Mouse (Mus musculus) hindbrain, embryonic 15.5 days (tissue): Measurements from ENCODE around the gene Tmem242. TPM values are rescaled to one million over a fixed set of nuclear protein-coding genes. Genes with fewer than 3 reads are reported as not detected.

ENCODE experiments used
- ATAC-seq: fragments of 200-750 bp; cut with Nextera tagmentation; 2 replicates; pipeline ENCODE4 v1.8.0; 2017; ENCODE audit warnings: low read depth, moderate number of reproducible peaks, moderate TSS enrichment; ENCODE audit not compliant: low FRiP score
- H3K27ac ChIP-seq: fragments of 300-500 bp; sonication (generic); replicated peaks from 2 replicates; pipeline ENCODE4 v1.5.1; 2015; ENCODE audit warnings: mild to moderate bottlenecking, inconsistent platforms
- H3K27me3 ChIP-seq: fragments of 300-500 bp; sonication (generic); 2 replicates; pipeline ENCODE4 v1.6.1; 2015; ENCODE audit warnings: control low read depth, inconsistent platforms
- H3K36me3 ChIP-seq: fragments of 300-500 bp; sonication (generic); 2 replicates; pipeline ENCODE4 v1.6.1; 2015; ENCODE audit warnings: control low read depth, inconsistent platforms
- H3K4me1 ChIP-seq: fragments of 300-500 bp; sonication (generic); replicated peaks from 2 replicates; pipeline ENCODE4 v1.6.1; 2015; ENCODE audit warnings: control low read depth, inconsistent platforms
- H3K4me2 ChIP-seq: fragments of 300-500 bp; sonication (generic); 2 replicates; pipeline ENCODE4 v1.6.1; 2015; ENCODE audit warnings: moderate library complexity, mild to moderate bottlenecking, inconsistent platforms
- H3K4me3 ChIP-seq: fragments of 300-500 bp; sonication (generic); 2 replicates; pipeline ENCODE4 v1.5.1; 2015; ENCODE audit warnings: mild to moderate bottlenecking, inconsistent platforms
- H3K9ac ChIP-seq: fragments of 300-500 bp; sonication (generic); 2 replicates; pipeline ENCODE4 v1.6.1; 2015; ENCODE audit warnings: inconsistent platforms
- H3K9me3 ChIP-seq: fragments of 300-500 bp; sonication (generic); 2 replicates; pipeline ENCODE4 v1.6.1; 2016; ENCODE audit warnings: control low read depth, inconsistent platforms
- WGBS: fragments of 180-500 bp; shearing (Covaris S2); methylation state at CpG from one replicate; pipeline ENCODE4 v1.1.7; 2015; 5-methylcytosine and 5-hydroxymethylcytosine counted together
- polyA plus RNA-seq: library from polyadenylated mRNA; unstranded; fragments of >200 nt; fragmentation: Nextera tagmentation; extraction: Ambion mirVana; gene quantifications from 2 replicates; pipeline ENCODE4 v1.2.1, GENCODE M21; 2015

Gene Tmem242
- polyA plus RNA-seq, 1 experiment from 2014 or later = 111 TPM

DNA sequence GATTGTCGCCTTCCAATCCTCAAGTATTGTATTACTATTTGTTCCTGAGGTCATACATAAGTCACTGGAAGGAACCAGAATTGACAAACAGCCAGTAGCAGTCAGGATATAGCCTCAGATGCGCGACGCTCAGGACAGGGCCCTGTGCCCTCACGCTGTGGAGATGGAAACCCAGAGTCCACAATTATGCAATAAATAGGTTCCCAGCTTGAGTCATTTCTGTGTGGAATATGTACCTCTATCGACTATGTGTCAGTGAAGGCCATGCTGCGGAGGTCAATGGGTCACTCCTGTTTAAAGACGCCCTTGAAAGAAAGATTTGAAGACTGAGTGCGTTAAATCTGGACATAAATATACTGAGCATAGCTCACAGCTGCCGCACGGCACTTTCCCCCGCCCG lies 26.7 kb downstream of the Tmem242 start:
- Histone ChIP-seq H3K4me1 (no peaks in the 10 kb centered on the region), H3K9ac (no peak overlapping the region), H3K9me3 (no peaks in the 10 kb centered on the region), H3K27ac (no peak overlapping the region), H3K36me3 (peaks cover 9% of the 10 kb centered on the region), H3K4me3 (no peak overlapping the region), H3K4me2 (no peak overlapping the region), H3K27me3 (no peaks in the 10 kb centered on the region)
- no peak for ATAC-seq
- WGBS = 92% methylated on average over 13 of the region's 13 CpGs

DNA sequence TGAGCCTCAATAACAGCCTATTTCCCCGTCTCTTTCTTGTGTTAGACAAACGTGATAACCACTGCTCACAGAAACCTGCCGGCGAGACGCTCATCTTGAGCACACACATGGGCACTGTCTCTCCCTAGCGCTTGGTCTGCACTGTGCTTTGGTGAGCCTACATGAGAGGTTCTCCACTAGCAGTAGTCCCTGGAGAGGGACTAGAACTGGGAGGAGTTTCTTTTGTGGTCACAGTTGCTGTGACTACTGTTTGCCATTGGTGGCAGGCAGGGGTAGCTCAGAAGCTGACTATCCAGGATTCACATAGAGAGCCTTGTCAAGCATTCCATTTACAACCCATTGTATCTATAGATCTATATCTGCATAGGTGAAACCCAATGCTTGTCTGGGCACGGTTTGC lies 27.3 kb downstream of the Tmem242 start:
- no peak overlapping the region for H3K27ac ChIP-seq
- no peaks in the 10 kb centered on the region for H3K4me1 ChIP-seq
- H3K4me3 ChIP-seq = no peak overlapping the region
- H3K36me3 ChIP-seq = 0 out of 2 replicates have a peak, but pooled peaks cover 5% of the 10 kb centered on the region
- 95% methylated on average over 7 of the region's 7 CpGs for WGBS
- no peak overlapping the region for H3K4me2 ChIP-seq
- no peak for ATAC-seq
- H3K9ac ChIP-seq = no peak overlapping the region
- no peaks in the 10 kb centered on the region for H3K27me3 ChIP-seq
- no peaks in the 10 kb centered on the region for H3K9me3 ChIP-seq

DNA sequence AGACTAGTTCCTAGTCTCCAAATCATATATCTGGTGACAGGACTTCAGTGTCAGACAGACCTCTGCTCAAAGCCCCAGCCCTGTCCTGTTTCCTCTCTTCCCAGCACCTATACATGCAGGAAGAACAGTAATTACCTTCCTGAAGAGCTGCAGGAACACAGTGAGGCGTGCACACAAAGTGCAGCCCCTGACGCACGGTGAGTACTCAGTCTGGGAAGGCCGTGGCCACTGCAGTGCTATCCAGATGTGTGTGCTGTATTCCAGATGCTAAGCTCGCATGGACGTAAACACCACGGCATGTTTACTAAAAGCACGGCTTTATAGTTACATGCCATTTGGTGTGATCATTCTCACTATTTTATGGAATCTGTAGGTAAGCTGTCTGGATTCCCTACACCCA lies 27.8 kb downstream of the Tmem242 start:
- H3K4me3 ChIP-seq = no peak overlapping the region
- H3K4me1 ChIP-seq = 0 out of 2 replicates have a peak, but pooled peaks cover 2% of the 10 kb centered on the region
- H3K27me3 ChIP-seq = no peaks in the 10 kb centered on the region
- no peak for ATAC-seq
- no peak overlapping the region for H3K4me2 ChIP-seq
- 96% methylated on average over 8 of the region's 8 CpGs for WGBS
- H3K27ac ChIP-seq = no peak overlapping the region
- H3K9me3 ChIP-seq = no peaks in the 10 kb centered on the region
- H3K36me3 ChIP-seq = 0 out of 2 replicates have a peak, but pooled peaks cover 3% of the 10 kb centered on the region
- H3K9ac ChIP-seq = no peak overlapping the region

DNA sequence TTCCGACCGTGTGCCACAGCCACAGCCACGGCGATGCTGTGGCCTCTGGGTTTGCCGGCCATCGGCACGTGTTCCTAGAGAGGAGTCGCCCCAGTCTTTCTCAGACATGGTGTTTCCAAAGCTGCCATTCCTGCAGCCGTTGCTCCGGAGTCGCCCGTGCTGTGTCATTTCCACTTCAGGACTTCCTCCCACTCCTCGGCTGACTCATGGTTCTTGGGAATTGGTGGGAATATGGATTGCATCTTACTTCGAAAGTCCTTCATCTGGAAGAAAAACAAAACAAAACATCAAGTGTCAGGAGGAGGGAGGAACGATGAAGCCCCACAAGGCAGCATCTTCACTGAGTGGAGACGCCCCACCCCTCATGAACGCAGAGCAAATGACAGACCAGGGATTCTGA lies 28.9 kb downstream of the Tmem242 start:
- H3K4me2 ChIP-seq = no peak overlapping the region
- no peak overlapping the region for H3K27ac ChIP-seq
- 0 out of 2 replicates have a peak, but pooled peaks cover 9% of the 10 kb centered on the region for H3K4me1 ChIP-seq
- no peaks in the 10 kb centered on the region for H3K9me3 ChIP-seq
- 90% methylated on average over 17 of the region's 17 CpGs for WGBS
- no peak overlapping the region for H3K9ac ChIP-seq
- no peaks in the 10 kb centered on the region for H3K27me3 ChIP-seq
- no peak overlapping the region for H3K4me3 ChIP-seq
- 0 out of 2 replicates have a peak, but pooled peaks cover 3% of the 10 kb centered on the region for H3K36me3 ChIP-seq
- ATAC-seq = no peak

DNA sequence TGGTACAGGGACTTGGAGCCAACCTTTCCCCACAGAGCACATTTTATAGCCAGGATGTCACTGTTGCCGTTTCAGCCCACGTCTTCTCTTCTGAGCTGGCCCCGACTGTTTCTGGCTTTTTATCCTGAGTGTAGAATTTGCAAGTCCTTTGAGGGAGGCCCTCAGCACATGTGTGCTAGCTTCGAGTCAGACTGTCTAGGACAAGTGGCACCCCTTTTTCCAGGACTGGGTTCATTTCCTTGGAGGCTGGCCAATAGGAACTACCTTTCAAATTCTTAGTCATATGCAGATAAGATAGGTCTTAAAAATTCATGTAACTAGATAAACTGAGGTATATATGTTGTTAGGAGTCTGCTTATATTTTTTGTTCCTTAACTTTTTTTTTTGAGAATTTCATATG lies 29.7 kb downstream of the Tmem242 start:
- Histone ChIP-seq H3K36me3 (0 out of 2 replicates have a peak, but pooled peaks cover 3% of the 10 kb centered on the region), H3K27ac (no peak overlapping the region), H3K4me1 (0 out of 2 replicates have a peak, but pooled peaks cover 9% of the 10 kb centered on the region), H3K4me2 (no peak overlapping the region), H3K9ac (no peak overlapping the region), H3K9me3 (no peaks in the 10 kb centered on the region), H3K27me3 (peaks cover 4% of the 10 kb centered on the region; the same call in 1 of the 2 replicates), H3K4me3 (no peak overlapping the region)
- 89% methylated on average over 4 of the region's 4 CpGs for WGBS
- ATAC-seq = no peak

DNA sequence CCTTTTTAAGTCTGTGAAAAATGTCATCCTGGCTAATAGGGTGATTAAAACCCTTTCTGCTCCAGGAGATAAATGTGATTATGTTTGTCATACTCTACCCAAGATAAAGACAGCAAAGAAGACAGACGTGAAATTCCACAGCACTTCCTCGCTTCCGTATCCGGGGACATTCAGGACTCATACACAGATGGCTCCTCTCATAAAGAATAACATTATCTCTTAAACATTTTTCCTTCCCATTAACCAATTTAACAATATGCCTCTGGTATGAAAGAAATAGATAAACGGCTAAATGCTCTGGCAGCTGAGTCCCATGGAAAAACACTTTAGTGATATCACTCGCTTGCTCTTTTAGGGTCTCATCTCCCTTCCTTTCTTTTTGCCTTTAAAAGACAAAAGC lies 33.0 kb downstream of the Tmem242 start:
- H3K36me3 ChIP-seq = 0 out of 2 replicates have a peak, but pooled peaks cover 3% of the 10 kb centered on the region
- no peak overlapping the region for H3K4me2 ChIP-seq
- H3K4me3 ChIP-seq = no peak overlapping the region
- 61% methylated on average over 6 of the region's 6 CpGs for WGBS
- H3K27me3 ChIP-seq = peaks cover 8% of the 10 kb centered on the region; the same call in 1 of the 2 replicates
- peaks cover 15% of the 10 kb centered on the region for H3K4me1 ChIP-seq
- peak overlapping the region; percentile 30; the same call in 1 of the 2 replicates for H3K27ac ChIP-seq
- ATAC-seq = no peak
- H3K9ac ChIP-seq = no peak overlapping the region
- H3K9me3 ChIP-seq = no peaks in the 10 kb centered on the region

DNA sequence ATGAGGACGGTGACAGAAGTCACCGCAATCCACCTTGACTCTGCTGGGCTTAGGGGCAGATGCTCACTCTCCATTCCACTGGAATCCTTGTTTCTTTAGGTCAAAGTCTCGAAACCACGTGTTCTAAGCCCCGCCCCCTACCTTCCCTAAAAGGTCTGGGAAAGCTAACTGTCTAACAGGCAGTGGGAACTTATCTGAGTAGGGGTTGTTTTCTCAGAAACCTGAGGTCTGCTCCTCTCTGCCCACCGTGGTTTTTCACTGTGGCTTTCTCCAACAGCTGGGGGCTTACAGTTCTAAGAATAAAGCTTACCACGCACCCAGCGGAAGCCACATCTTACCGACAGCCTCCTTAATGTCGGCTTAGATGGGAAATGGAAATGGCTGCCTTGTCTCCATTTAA lies 33.5 kb downstream of the Tmem242 start:
- Histone ChIP-seq H3K36me3 (0 out of 2 replicates have a peak, but pooled peaks cover 3% of the 10 kb centered on the region), H3K27ac (no peak overlapping the region; the same call in 1 of the 2 replicates), H3K27me3 (peaks cover 8% of the 10 kb centered on the region; the same call in 1 of the 2 replicates), H3K4me3 (no peak overlapping the region), H3K9me3 (no peaks in the 10 kb centered on the region), H3K9ac (no peak overlapping the region), H3K4me1 (peaks cover 17% of the 10 kb centered on the region), H3K4me2 (no peak overlapping the region)
- ATAC-seq = no peak
- WGBS = 46% methylated on average over 10 of the region's 10 CpGs

DNA sequence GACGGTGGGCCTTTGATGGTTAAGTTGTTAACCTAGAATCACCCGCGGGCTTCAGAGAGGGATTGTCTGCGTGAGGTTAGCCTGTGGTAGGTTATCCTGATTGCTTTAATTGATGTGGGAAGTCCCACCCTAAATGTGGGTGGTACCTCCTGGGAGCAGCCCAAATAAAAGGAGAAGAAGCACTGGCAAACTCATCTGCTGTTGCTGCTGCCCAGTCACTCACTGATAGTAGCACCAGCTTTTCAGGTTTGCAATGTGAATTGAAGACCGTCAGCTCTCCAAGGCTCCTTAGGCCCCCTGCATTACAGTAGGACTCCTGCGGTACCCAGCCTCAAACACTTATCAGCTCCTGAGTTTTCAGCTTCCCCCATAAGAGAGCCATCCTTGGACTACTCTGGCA lies 36.2 kb downstream of the Tmem242 start:
- Histone ChIP-seq H3K27me3 (peaks cover 8% of the 10 kb centered on the region; the same call in 1 of the 2 replicates), H3K4me1 (peaks cover 17% of the 10 kb centered on the region), H3K9ac (no peak overlapping the region), H3K9me3 (no peaks in the 10 kb centered on the region), H3K36me3 (no peaks in the 10 kb centered on the region), H3K4me2 (no peak overlapping the region), H3K27ac (no peak overlapping the region), H3K4me3 (no peak overlapping the region)
- no peak for ATAC-seq
- 86% methylated on average over 6 of the region's 6 CpGs for WGBS

DNA sequence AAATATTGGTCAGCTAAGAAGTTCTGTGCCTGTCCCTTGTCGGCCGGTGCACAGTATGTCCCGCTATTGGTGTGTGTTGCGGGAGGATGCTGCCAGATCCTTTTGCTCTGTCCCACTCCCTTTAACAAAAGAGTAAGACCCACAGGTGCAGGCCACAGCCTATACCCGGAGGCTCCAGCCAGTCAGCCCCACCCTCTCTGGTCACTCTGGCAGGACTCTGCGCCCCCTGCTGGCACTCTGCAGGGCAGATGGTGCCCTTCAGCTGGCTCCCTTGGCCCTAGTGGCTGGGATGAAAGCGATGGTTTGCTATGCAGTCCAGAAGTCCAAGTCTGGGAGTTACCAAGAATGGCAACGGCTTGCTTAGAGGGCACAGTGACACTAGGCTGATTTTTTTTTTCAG lies 37.4 kb downstream of the Tmem242 start:
- no peak overlapping the region for H3K27ac ChIP-seq
- peaks cover 12% of the 10 kb centered on the region; the same call in 1 of the 2 replicates for H3K27me3 ChIP-seq
- H3K9me3 ChIP-seq = no peaks in the 10 kb centered on the region
- H3K36me3 ChIP-seq = no peaks in the 10 kb centered on the region
- peak overlapping the region; percentile 34; the same call in 1 of the 2 replicates for H3K4me2 ChIP-seq
- H3K4me1 ChIP-seq = peaks cover 18% of the 10 kb centered on the region
- 24% methylated on average over 8 of the region's 8 CpGs for WGBS
- ATAC-seq = peak; percentile 70; the same call in 1 of the 2 replicates
- H3K9ac ChIP-seq = no peak overlapping the region
- H3K4me3 ChIP-seq = no peak overlapping the region

DNA sequence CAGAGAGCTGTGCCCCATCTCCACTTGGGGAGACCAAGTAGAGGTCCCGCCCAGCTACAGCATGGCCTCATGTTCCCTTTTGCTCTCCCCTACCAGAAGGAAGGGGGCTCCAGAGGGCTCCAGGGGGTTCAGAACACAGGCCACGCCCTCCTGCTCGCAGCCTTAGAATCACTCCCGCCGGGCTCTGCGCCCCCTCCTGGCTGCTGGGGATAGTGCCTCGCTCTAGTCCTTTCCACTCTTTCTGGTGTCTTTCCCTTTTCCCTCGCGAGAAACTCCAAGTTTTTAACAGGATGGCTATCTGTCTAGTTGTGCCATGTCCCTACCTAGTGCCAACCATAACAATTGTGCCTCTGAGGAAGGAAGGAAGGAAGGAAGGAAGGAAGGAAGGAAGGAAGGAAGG lies 38.0 kb downstream of the Tmem242 start:
- no peak overlapping the region for H3K4me3 ChIP-seq
- H3K9me3 ChIP-seq = no peaks in the 10 kb centered on the region
- WGBS = 11% methylated on average over 9 of the region's 9 CpGs
- no peak for ATAC-seq
- H3K4me2 ChIP-seq = peak overlapping the region; percentile 34
- H3K9ac ChIP-seq = no peak overlapping the region
- no peaks in the 10 kb centered on the region for H3K36me3 ChIP-seq
- H3K4me1 ChIP-seq = peaks cover 19% of the 10 kb centered on the region
- no peak overlapping the region for H3K27ac ChIP-seq
- peaks cover 12% of the 10 kb centered on the region; the same call in 1 of the 2 replicates for H3K27me3 ChIP-seq

DNA sequence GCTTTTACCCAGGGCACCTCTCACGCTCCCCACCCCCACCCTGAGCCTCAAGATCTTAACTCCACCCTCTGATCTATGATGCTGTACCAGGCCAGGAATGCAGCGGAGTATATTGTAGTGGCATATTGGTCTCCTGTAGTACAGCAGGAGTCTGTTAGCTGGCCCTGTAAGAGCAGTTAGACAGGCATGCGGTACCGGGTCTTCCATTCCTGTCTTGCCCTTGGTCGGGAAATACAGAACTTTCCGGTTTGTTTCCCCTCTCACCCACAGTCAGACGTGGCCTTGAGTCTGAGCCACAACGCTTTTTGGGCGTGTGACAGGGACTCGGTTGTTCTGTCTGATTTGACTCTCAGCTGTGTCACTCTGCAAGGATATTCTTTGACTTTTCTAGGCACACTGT lies 38.8 kb downstream of the Tmem242 start:
- H3K36me3 ChIP-seq = no peaks in the 10 kb centered on the region
- H3K4me3 ChIP-seq = no peak overlapping the region
- H3K4me2 ChIP-seq = no peak overlapping the region
- no peak overlapping the region for H3K9ac ChIP-seq
- no peaks in the 10 kb centered on the region for H3K9me3 ChIP-seq
- H3K27ac ChIP-seq = no peak overlapping the region
- ATAC-seq = no peak
- H3K4me1 ChIP-seq = peaks cover 14% of the 10 kb centered on the region
- 91% methylated on average over 10 of the region's 10 CpGs for WGBS
- peaks cover 12% of the 10 kb centered on the region; the same call in 1 of the 2 replicates for H3K27me3 ChIP-seq

DNA sequence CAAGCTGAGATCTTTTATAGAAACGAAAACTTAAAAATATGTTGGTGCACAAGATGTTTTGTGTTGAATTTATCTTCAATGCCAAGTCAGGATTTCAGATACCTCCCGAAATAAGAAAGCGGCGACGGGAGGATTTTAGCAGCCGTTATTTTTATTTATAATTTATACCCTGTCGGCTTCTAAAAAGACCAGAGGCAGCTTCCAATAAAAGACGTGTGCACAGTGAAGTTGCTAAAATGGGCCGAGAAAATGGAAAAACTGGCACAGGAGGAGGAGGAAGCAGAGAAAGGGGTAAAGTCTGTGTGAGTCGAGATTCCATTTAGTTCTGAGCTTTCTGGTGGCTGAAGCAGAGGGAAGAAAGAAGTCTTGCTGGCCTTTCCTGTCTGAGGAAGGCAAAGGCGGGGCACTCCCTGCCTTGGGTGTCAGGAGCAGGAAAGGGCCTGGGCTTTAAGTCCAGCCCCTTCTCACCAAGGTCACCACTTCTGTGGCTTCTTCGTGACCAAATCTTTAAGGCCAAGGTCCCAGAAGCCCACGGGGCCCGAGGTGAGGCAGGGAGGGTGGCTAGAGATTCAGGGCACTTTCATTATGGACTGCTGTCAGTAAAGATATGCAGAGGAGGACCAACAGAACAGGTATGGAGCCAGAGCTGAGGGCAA lies 39.5 kb downstream of the Tmem242 start:
- no peak overlapping the region for H3K4me3 ChIP-seq
- H3K4me2 ChIP-seq = no peak overlapping the region
- H3K36me3 ChIP-seq = no peaks in the 10 kb centered on the region
- ATAC-seq = no peak
- peaks cover 14% of the 10 kb centered on the region for H3K4me1 ChIP-seq
- WGBS = 80% methylated on average over 14 of the region's 14 CpGs
- no peak overlapping the region for H3K27ac ChIP-seq
- H3K27me3 ChIP-seq = peaks cover 10% of the 10 kb centered on the region; the same call in 1 of the 2 replicates
- no peaks in the 10 kb centered on the region for H3K9me3 ChIP-seq
- no peak overlapping the region for H3K9ac ChIP-seq
